ENCODE assay signal across 8 mouse cellular contexts in genomic region chr4:132328391-132328982, GRCm38 (mm10). TPM values are rescaled to one million over a fixed set of nuclear protein-coding genes. Genes with fewer than 3 reads are reported as not detected.
DNase-seq lines count a peak whose midpoint lies in the region; ATAC-seq lines count a peak whose summit lies in the region.

No protein-coding gene starts in this region.

- H3K9me3 ChIP-seq in neural tube, embryonic 11.5 days (ENCODE audit: control insufficient read depth, low read length): no peaks in the 10 kb centered on the region
- no peaks in the 10 kb centered on the region for H3K9me3 ChIP-seq in forebrain, embryonic 10.5 days
- H3K9me3 ChIP-seq in limb, embryonic 13.5 days: no peaks in the 10 kb centered on the region
- no peaks in the 10 kb centered on the region for H3K9me3 ChIP-seq in stomach, embryonic 15.5 days

- peak overlapping the region; percentile 77 for H3K4me2 ChIP-seq in neural tube, embryonic 11.5 days (ENCODE audit: low read depth)
- peak overlapping the region; percentile 79 for H3K4me2 ChIP-seq in limb, embryonic 13.5 days (replicated peaks)
- H3K4me2 ChIP-seq in stomach, embryonic 15.5 days: peak overlapping the region; percentile 82

- H3K4me3 ChIP-seq in neural tube, embryonic 11.5 days (ENCODE audit: low read depth, low read length): peak overlapping the region; percentile 77
- peak overlapping the region; percentile 81 for H3K4me3 ChIP-seq in forebrain, embryonic 10.5 days
- H3K4me3 ChIP-seq in limb, embryonic 13.5 days: peak overlapping the region; percentile 87
- peak overlapping the region; percentile 87 for H3K4me3 ChIP-seq in stomach, embryonic 15.5 days (replicated peaks)

- no peaks in the 10 kb centered on the region for H3K27me3 ChIP-seq in neural tube, embryonic 11.5 days (ENCODE audit: control insufficient read depth, insufficient read depth, low read length)
- no peaks in the 10 kb centered on the region for H3K27me3 ChIP-seq in forebrain, embryonic 10.5 days (ENCODE audit: poor library complexity, severe bottlenecking)
- H3K27me3 ChIP-seq in limb, embryonic 13.5 days: no peaks in the 10 kb centered on the region
- H3K27me3 ChIP-seq in stomach, embryonic 15.5 days (replicated peaks): no peaks in the 10 kb centered on the region

- peak overlapping the region; percentile 88 for H3K9ac ChIP-seq in neural tube, embryonic 11.5 days (ENCODE audit: low read length)
- H3K9ac ChIP-seq in limb, embryonic 13.5 days: peak overlapping the region; percentile 92
- peak overlapping the region; percentile 82; the same call in 1 of the 2 replicates for H3K9ac ChIP-seq in stomach, embryonic 15.5 days

- peaks cover 12% of the 10 kb centered on the region for H3K36me3 ChIP-seq in neural tube, embryonic 11.5 days (ENCODE audit: control insufficient read depth, insufficient read depth, low read length)
- peaks cover 62% of the 10 kb centered on the region for H3K36me3 ChIP-seq in forebrain, embryonic 10.5 days (replicated peaks)
- H3K36me3 ChIP-seq in limb, embryonic 13.5 days: peaks cover 45% of the 10 kb centered on the region
- H3K36me3 ChIP-seq in stomach, embryonic 15.5 days: peaks cover 29% of the 10 kb centered on the region

- no peaks in the 10 kb centered on the region for H3K4me1 ChIP-seq in neural tube, embryonic 11.5 days (ENCODE audit: control insufficient read depth, insufficient read depth, low read length)
- H3K4me1 ChIP-seq in forebrain, embryonic 10.5 days: peaks cover 24% of the 10 kb centered on the region
- peaks cover 16% of the 10 kb centered on the region for H3K4me1 ChIP-seq in limb, embryonic 13.5 days
- H3K4me1 ChIP-seq in stomach, embryonic 15.5 days: peaks cover 11% of the 10 kb centered on the region

- ATAC-seq in neural tube, embryonic 11.5 days (ENCODE audit: insufficient read depth, low FRiP score, low TSS enrichment): no peak
- 0 out of 2 replicates have a peak, but pooled peaks have one; percentile 10 for ATAC-seq in limb, embryonic 13.5 days (ENCODE audit: low FRiP score, low read depth)
- no peak for ATAC-seq in stomach, embryonic 15.5 days (ENCODE audit: insufficient read depth, low FRiP score, low read depth)
- no peak for ATAC-seq in megakaryocyte-erythroid progenitor cell, adult 5-6 weeks (replicated peaks; ENCODE audit: low FRiP score, low TSS enrichment, poor library complexity, severe bottlenecking)

- 47% methylated on average over 14 of the region's 14 CpGs for WGBS in neural tube, embryonic 11.5 days
- 47% methylated on average over 14 of the region's 14 CpGs for WGBS in forebrain, embryonic 10.5 days
- WGBS in limb, embryonic 13.5 days: 44% methylated on average over 14 of the region's 14 CpGs
- 46% methylated on average over 14 of the region's 14 CpGs for WGBS in stomach, embryonic 15.5 days

- DNase-seq in neural tube, embryonic 11.5 days (ENCODE audit: low spot score): no peak
- no peak for DNase-seq in neural tube, embryonic 10.5 days (ENCODE audit: extremely low spot score, low spot score)
- no peak for DNase-seq in forebrain, embryonic 10.5 days (ENCODE audit: extremely low spot score, low spot score)
- no peak for DNase-seq in spleen, adult 12 weeks (ENCODE audit: low spot score)
- no peak for DNase-seq in right cerebral cortex, adult 18-20 months

- H3K27ac ChIP-seq in neural tube, embryonic 11.5 days (ENCODE audit: low read depth, low read length): no peak overlapping the region
- H3K27ac ChIP-seq in forebrain, embryonic 10.5 days: peak overlapping the region; percentile 94
- peak overlapping the region; percentile 86; the same call in 1 of the 2 replicates for H3K27ac ChIP-seq in limb, embryonic 13.5 days
- H3K27ac ChIP-seq in stomach, embryonic 15.5 days: peak overlapping the region; percentile 95

RNA-seq across cellular contexts. Expression of gene Trnau1ap, which starts 0.9 kb away (rescaled TPM):
- polyA plus RNA-seq in neural tube, embryonic 11.5 days (2014; fragmentation: Nextera tagmentation; extraction: Ambion mirVana): 79.3 and 82.9 TPM in 2 replicates
- polyA plus RNA-seq in forebrain, embryonic 10.5 days (2016; fragmentation: Nextera tagmentation; extraction: Ambion mirVana): 91.4 and 91.8 TPM in 2 replicates
- polyA plus RNA-seq in limb, embryonic 13.5 days (2015; fragmentation: Nextera tagmentation; extraction: Ambion mirVana): 81.2 and 82.4 TPM in 2 replicates
- 67.4 and 68.2 TPM in 2 replicates for polyA plus RNA-seq in stomach, embryonic 15.5 days (2015; fragmentation: Nextera tagmentation; extraction: Ambion mirVana)
- 42.1 and 56.8 TPM in 2 replicates for total RNA-seq in megakaryocyte-erythroid progenitor cell, adult 5-6 weeks (2014; fragmentation: Nextera tagmentation)
- total RNA-seq in megakaryocyte-erythroid progenitor cell, adult 5-6 weeks (2017): 52.0 and 57.9 TPM in 2 replicates

RNA-seq across cellular contexts. Expression of gene Rcc1, which starts 24.9 kb away (rescaled TPM):
- 68.2 and 70.8 TPM in 2 replicates for polyA plus RNA-seq in neural tube, embryonic 11.5 days (2014; fragmentation: Nextera tagmentation; extraction: Ambion mirVana)
- polyA plus RNA-seq in forebrain, embryonic 10.5 days (2016; fragmentation: Nextera tagmentation; extraction: Ambion mirVana): 193 and 194 TPM in 2 replicates
- polyA plus RNA-seq in limb, embryonic 13.5 days (2015; fragmentation: Nextera tagmentation; extraction: Ambion mirVana): 81.5 and 83.0 TPM in 2 replicates
- 68.5 and 74.6 TPM in 2 replicates for polyA plus RNA-seq in stomach, embryonic 15.5 days (2015; fragmentation: Nextera tagmentation; extraction: Ambion mirVana)
- 70.1 and 82.4 TPM in 2 replicates for total RNA-seq in megakaryocyte-erythroid progenitor cell, adult 5-6 weeks (2014; fragmentation: Nextera tagmentation)
- 40.0 and 64.8 TPM in 2 replicates for total RNA-seq in megakaryocyte-erythroid progenitor cell, adult 5-6 weeks (2017)

RNA-seq across cellular contexts. Expression of gene Rab42, which starts 25.3 kb away (rescaled TPM):
- polyA plus RNA-seq in neural tube, embryonic 11.5 days (2014; fragmentation: Nextera tagmentation; extraction: Ambion mirVana): 0.74 and 0.78 TPM in 2 replicates
- 0.97 and 1.2 TPM in 2 replicates for polyA plus RNA-seq in forebrain, embryonic 10.5 days (2016; fragmentation: Nextera tagmentation; extraction: Ambion mirVana)
- polyA plus RNA-seq in limb, embryonic 13.5 days (2015; fragmentation: Nextera tagmentation; extraction: Ambion mirVana): 1.7 and 1.9 TPM in 2 replicates
- polyA plus RNA-seq in stomach, embryonic 15.5 days (2015; fragmentation: Nextera tagmentation; extraction: Ambion mirVana): 1.8 and 2.4 TPM in 2 replicates
- total RNA-seq in megakaryocyte-erythroid progenitor cell, adult 5-6 weeks (2014; fragmentation: Nextera tagmentation): not detected in 2 replicates
- not detected in 2 replicates for total RNA-seq in megakaryocyte-erythroid progenitor cell, adult 5-6 weeks (2017)

RNA-seq across cellular contexts. Expression of gene Taf12, which starts 54.3 kb away (rescaled TPM):
- 59.7 and 59.8 TPM in 2 replicates for polyA plus RNA-seq in neural tube, embryonic 11.5 days (2014; fragmentation: Nextera tagmentation; extraction: Ambion mirVana)
- 71.0 and 73.1 TPM in 2 replicates for polyA plus RNA-seq in forebrain, embryonic 10.5 days (2016; fragmentation: Nextera tagmentation; extraction: Ambion mirVana)
- 50.6 and 55.6 TPM in 2 replicates for polyA plus RNA-seq in limb, embryonic 13.5 days (2015; fragmentation: Nextera tagmentation; extraction: Ambion mirVana)
- 38.4 and 43.0 TPM in 2 replicates for polyA plus RNA-seq in stomach, embryonic 15.5 days (2015; fragmentation: Nextera tagmentation; extraction: Ambion mirVana)
- 46.1 and 55.7 TPM in 2 replicates for total RNA-seq in megakaryocyte-erythroid progenitor cell, adult 5-6 weeks (2014; fragmentation: Nextera tagmentation)
- 71.5 and 106 TPM in 2 replicates for total RNA-seq in megakaryocyte-erythroid progenitor cell, adult 5-6 weeks (2017)
